16 mouse cellular contexts compared by ENCODE assay signal in the genomic region with DNA sequence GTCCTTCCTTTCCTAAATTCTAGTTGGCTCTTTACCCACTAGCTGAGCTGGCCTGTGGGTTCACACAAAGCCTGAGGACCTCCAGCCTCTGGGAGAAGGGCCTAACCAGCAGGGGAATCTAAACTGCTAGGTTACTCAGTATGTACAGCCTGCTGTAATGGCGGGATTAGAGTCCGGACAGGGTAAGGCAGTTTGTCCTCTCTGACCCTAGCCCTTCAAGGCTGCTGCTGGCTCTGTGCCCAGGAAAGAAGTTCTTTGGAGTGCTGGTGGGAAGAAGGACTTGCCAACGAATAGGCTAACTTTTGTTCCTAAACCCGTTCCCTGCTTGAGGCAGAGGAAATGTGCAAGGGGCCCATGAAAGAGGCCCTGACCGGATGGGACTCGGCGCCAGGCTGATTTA. TPM values are rescaled to one million over a fixed set of nuclear protein-coding genes. Genes with fewer than 3 reads are reported as not detected.
A peak's percentile ranks its signal among the peaks of the same experiment; 100 is the strongest.
DNase-seq lines count a peak whose midpoint lies in the region; ATAC-seq lines count a peak whose summit lies in the region.
"Had no signal": no experiment of that assay in that cellular context is flagged by ENCODE, and none has a peak within 500 bp of the region (broad histone marks: within the 10 kb centered on the region; RNA-seq: fewer than 3 reads in every experiment).

No protein-coding gene starts in this region.

- no peak overlapping the region for H3K4me3 ChIP-seq in forebrain, embryonic 10.5 days
- no peak overlapping the region for H3K4me3 ChIP-seq in forebrain, embryonic 11.5 days (ENCODE audit: low read depth, low read length)
- H3K4me3 ChIP-seq in kidney, embryonic 15.5 days (replicated peaks): no peak overlapping the region
- H3K4me3 ChIP-seq in neural tube, embryonic 11.5 days (ENCODE audit: low read depth, low read length): no peak overlapping the region
- no peak overlapping the region for H3K4me3 ChIP-seq in midbrain, embryonic 16.5 days (ENCODE audit: low read depth, low read length)
- H3K4me3 ChIP-seq: heart, embryonic 12.5 days; liver, embryonic 12.5 days had no signal

- H3K9me3 ChIP-seq in forebrain, embryonic 10.5 days: no peaks in the 10 kb centered on the region
- no peaks in the 10 kb centered on the region for H3K9me3 ChIP-seq in forebrain, embryonic 11.5 days (ENCODE audit: control insufficient read depth, low read length)
- H3K9me3 ChIP-seq in kidney, embryonic 15.5 days (replicated peaks): no peaks in the 10 kb centered on the region
- H3K9me3 ChIP-seq in neural tube, embryonic 11.5 days (ENCODE audit: control insufficient read depth, low read length): no peaks in the 10 kb centered on the region
- no peaks in the 10 kb centered on the region for H3K9me3 ChIP-seq in midbrain, embryonic 16.5 days (replicated peaks; ENCODE audit: control insufficient read depth, low read length, poor library complexity, severe bottlenecking)
- H3K9me3 ChIP-seq: G1E; heart, embryonic 12.5 days; liver, embryonic 12.5 days had no signal

- H3K27ac ChIP-seq in forebrain, embryonic 10.5 days: no peak overlapping the region
- no peak overlapping the region for H3K27ac ChIP-seq in forebrain, embryonic 11.5 days (ENCODE audit: low read depth, low read length)
- peak overlapping the region; percentile 89 for H3K27ac ChIP-seq in kidney, embryonic 15.5 days
- H3K27ac ChIP-seq in neural tube, embryonic 11.5 days (ENCODE audit: low read depth, low read length): peak overlapping the region; percentile 79
- no peak overlapping the region for H3K27ac ChIP-seq in midbrain, embryonic 16.5 days (ENCODE audit: low read length)
- H3K27ac ChIP-seq: liver, embryonic 12.5 days; stomach, postnatal 0 days had no signal

- peak; percentile 19 for DNase-seq in forebrain, embryonic 10.5 days (ENCODE audit: extremely low spot score, low spot score)
- DNase-seq in forebrain, embryonic 11.5 days (ENCODE audit: low spot score): no peak
- peak; percentile 89 to 90 for DNase-seq in adrenal gland, postnatal 36 days
- peak; percentile 48 for DNase-seq in neural tube, embryonic 11.5 days (ENCODE audit: low spot score)
- DNase-seq in Muller cell, postnatal 12 days (ENCODE audit: inconsistent ontology term): no peak
- DNase-seq in cerebellum, adult 9-11 months: no peak
- DNase-seq: cerebellum, adult 18-20 months; layer of hippocampus, postnatal 36 days had no signal

- H3K4me1 ChIP-seq in forebrain, embryonic 10.5 days: peaks cover 3% of the 10 kb centered on the region; the same call in 1 of the 2 replicates
- H3K4me1 ChIP-seq in forebrain, embryonic 11.5 days (replicated peaks; ENCODE audit: control insufficient read depth, insufficient read depth, low read length): no peaks in the 10 kb centered on the region
- peaks cover 92% of the 10 kb centered on the region for H3K4me1 ChIP-seq in kidney, embryonic 15.5 days
- H3K4me1 ChIP-seq in neural tube, embryonic 11.5 days (ENCODE audit: control insufficient read depth, insufficient read depth, low read length): peaks cover 44% of the 10 kb centered on the region
- H3K4me1 ChIP-seq in midbrain, embryonic 16.5 days (ENCODE audit: control insufficient read depth, insufficient read depth, low read length): no peaks in the 10 kb centered on the region

- no peak overlapping the region for H3K9ac ChIP-seq in forebrain, embryonic 11.5 days (ENCODE audit: low read length)
- no peak overlapping the region for H3K9ac ChIP-seq in kidney, embryonic 15.5 days
- peak overlapping the region; percentile 33; the same call in 1 of the 2 replicates for H3K9ac ChIP-seq in neural tube, embryonic 11.5 days (ENCODE audit: low read length)
- no peak overlapping the region for H3K9ac ChIP-seq in midbrain, embryonic 16.5 days (ENCODE audit: low read depth, low read length)
- H3K9ac ChIP-seq: heart, embryonic 12.5 days; liver, embryonic 12.5 days had no signal

- H3K4me2 ChIP-seq in forebrain, embryonic 11.5 days (ENCODE audit: low read depth, low read length, severe bottlenecking): no peak overlapping the region
- H3K4me2 ChIP-seq in kidney, embryonic 15.5 days: peak overlapping the region; percentile 5; the same call in 1 of the 2 replicates
- H3K4me2 ChIP-seq in neural tube, embryonic 11.5 days (ENCODE audit: low read depth): peak overlapping the region; percentile 45
- no peak overlapping the region for H3K4me2 ChIP-seq in midbrain, embryonic 16.5 days (ENCODE audit: low read length)
- H3K4me2 ChIP-seq: heart, embryonic 12.5 days; liver, embryonic 12.5 days had no signal

- no peak for ATAC-seq in forebrain, embryonic 11.5 days (replicated peaks; ENCODE audit: low FRiP score)
- ATAC-seq in kidney, embryonic 15.5 days (replicated peaks; ENCODE audit: low FRiP score): no peak
- no peak for ATAC-seq in neural tube, embryonic 11.5 days (ENCODE audit: insufficient read depth, low FRiP score, low TSS enrichment)
- ATAC-seq in midbrain, embryonic 16.5 days: no peak
- ATAC-seq: hindbrain, embryonic 16.5 days; liver, embryonic 12.5 days had no signal

- 2% methylated on average over 7 of the region's 7 CpGs for WGBS in forebrain, embryonic 10.5 days
- WGBS in forebrain, embryonic 11.5 days: 2% methylated on average over 7 of the region's 7 CpGs
- WGBS in kidney, embryonic 15.5 days: 15% methylated on average over 7 of the region's 7 CpGs
- 8% methylated on average over 7 of the region's 7 CpGs for WGBS in neural tube, embryonic 11.5 days
- WGBS in midbrain, embryonic 16.5 days: 5% methylated on average over 7 of the region's 7 CpGs

- peaks cover 100% of the 10 kb centered on the region for H3K27me3 ChIP-seq in forebrain, embryonic 10.5 days (ENCODE audit: poor library complexity, severe bottlenecking)
- peaks cover 96% of the 10 kb centered on the region for H3K27me3 ChIP-seq in forebrain, embryonic 11.5 days (ENCODE audit: control insufficient read depth, insufficient read depth, low read length)
- H3K27me3 ChIP-seq in kidney, embryonic 15.5 days: peaks cover 16% of the 10 kb centered on the region; the same call in 1 of the 2 replicates
- H3K27me3 ChIP-seq in neural tube, embryonic 11.5 days (ENCODE audit: control insufficient read depth, insufficient read depth, low read length): peaks cover 13% of the 10 kb centered on the region
- peaks cover 91% of the 10 kb centered on the region for H3K27me3 ChIP-seq in midbrain, embryonic 16.5 days (ENCODE audit: control insufficient read depth, insufficient read depth, low read depth, low read length)

- no peaks in the 10 kb centered on the region for H3K36me3 ChIP-seq in forebrain, embryonic 10.5 days (replicated peaks)
- H3K36me3 ChIP-seq in forebrain, embryonic 11.5 days (ENCODE audit: control insufficient read depth, insufficient read depth, low read length): no peaks in the 10 kb centered on the region
- H3K36me3 ChIP-seq in kidney, embryonic 15.5 days: peaks cover 37% of the 10 kb centered on the region
- no peaks in the 10 kb centered on the region for H3K36me3 ChIP-seq in neural tube, embryonic 11.5 days (ENCODE audit: control insufficient read depth, insufficient read depth, low read length)
- no peaks in the 10 kb centered on the region for H3K36me3 ChIP-seq in midbrain, embryonic 16.5 days (ENCODE audit: control insufficient read depth, insufficient read depth, low read length)
- H3K36me3 ChIP-seq: G1E; heart, embryonic 12.5 days; liver, embryonic 12.5 days had no signal

RNA-seq across cellular contexts. Expression of a gene that starts 5.3 kb away (rescaled TPM):
- polyA plus RNA-seq in forebrain, embryonic 10.5 days (2016; fragmentation: Nextera tagmentation; extraction: Ambion mirVana): not detected in 2 replicates
- polyA plus RNA-seq in forebrain, embryonic 11.5 days (2014; fragmentation: Nextera tagmentation; extraction: Ambion mirVana): not detected in 2 replicates
- 100 to 1,000 TPM; 225 to 357 TPM for total RNA-seq in adrenal gland, postnatal 36 days (2021)
- 22.3 and 27.2 TPM in 2 replicates for polyA plus RNA-seq in kidney, embryonic 15.5 days (2015; fragmentation: Nextera tagmentation; extraction: Ambion mirVana)
- 60.7 and 67.9 TPM in 2 replicates for polyA plus RNA-seq in neural tube, embryonic 11.5 days (2014; fragmentation: Nextera tagmentation; extraction: Ambion mirVana)
- not detected in 2 replicates for polyA plus RNA-seq in midbrain, embryonic 16.5 days (2015; fragmentation: Nextera tagmentation; extraction: Ambion mirVana)
- total RNA-seq: G1E; layer of hippocampus, postnatal 36 days had no signal
- polyA plus RNA-seq: frontal cortex, adult 2 months; G1E; liver, embryonic 12.5 days had no signal

RNA-seq across cellular contexts. Expression of a gene that starts 15.8 kb away (rescaled TPM):
- not detected in 2 replicates for polyA plus RNA-seq in forebrain, embryonic 10.5 days (2016; fragmentation: Nextera tagmentation; extraction: Ambion mirVana)
- polyA plus RNA-seq in forebrain, embryonic 11.5 days (2014; fragmentation: Nextera tagmentation; extraction: Ambion mirVana): not detected in 2 replicates
- 10 to 100 TPM; 59.4 to 80.5 TPM for total RNA-seq in adrenal gland, postnatal 36 days (2021)
- polyA plus RNA-seq in kidney, embryonic 15.5 days (2015; fragmentation: Nextera tagmentation; extraction: Ambion mirVana): 8.9 and 9.8 TPM in 2 replicates
- polyA plus RNA-seq in neural tube, embryonic 11.5 days (2014; fragmentation: Nextera tagmentation; extraction: Ambion mirVana): 27.9 and 28.2 TPM in 2 replicates
- not detected in 2 replicates for polyA plus RNA-seq in midbrain, embryonic 16.5 days (2015; fragmentation: Nextera tagmentation; extraction: Ambion mirVana)
- total RNA-seq: layer of hippocampus, postnatal 36 days had no signal
- polyA plus RNA-seq: frontal cortex, adult 2 months; heart, embryonic 12.5 days; liver, embryonic 12.5 days had no signal

RNA-seq across cellular contexts. Expression of a gene that starts 20.5 kb away (rescaled TPM):
- not detected in 2 replicates for polyA plus RNA-seq in forebrain, embryonic 10.5 days (2016; fragmentation: Nextera tagmentation; extraction: Ambion mirVana)
- polyA plus RNA-seq in forebrain, embryonic 11.5 days (2014; fragmentation: Nextera tagmentation; extraction: Ambion mirVana): 0.21 TPM in 1 of 2 replicates, not detected in the other
- 10 to 100 TPM; 35.5 to 49.8 TPM for total RNA-seq in adrenal gland, postnatal 36 days (2021)
- polyA plus RNA-seq in kidney, embryonic 15.5 days (2015; fragmentation: Nextera tagmentation; extraction: Ambion mirVana): 58.5 and 62.7 TPM in 2 replicates
- polyA plus RNA-seq in neural tube, embryonic 11.5 days (2014; fragmentation: Nextera tagmentation; extraction: Ambion mirVana): 65.5 and 65.9 TPM in 2 replicates
- not detected in 2 replicates for polyA plus RNA-seq in midbrain, embryonic 16.5 days (2015; fragmentation: Nextera tagmentation; extraction: Ambion mirVana)
- total RNA-seq: G1E; layer of hippocampus, postnatal 36 days had no signal
- polyA plus RNA-seq: frontal cortex, adult 2 months; G1E had no signal

RNA-seq across cellular contexts. Expression of a gene that starts 26.3 kb away (rescaled TPM):
- polyA plus RNA-seq in forebrain, embryonic 10.5 days (2016; fragmentation: Nextera tagmentation; extraction: Ambion mirVana): not detected in 2 replicates
- not detected in 2 replicates for polyA plus RNA-seq in forebrain, embryonic 11.5 days (2014; fragmentation: Nextera tagmentation; extraction: Ambion mirVana)
- total RNA-seq in adrenal gland, postnatal 36 days (2021): 10 to 100 TPM; 43.9 to 62.2 TPM
- 47.1 and 49.1 TPM in 2 replicates for polyA plus RNA-seq in kidney, embryonic 15.5 days (2015; fragmentation: Nextera tagmentation; extraction: Ambion mirVana)
- polyA plus RNA-seq in neural tube, embryonic 11.5 days (2014; fragmentation: Nextera tagmentation; extraction: Ambion mirVana): 81.4 and 87.2 TPM in 2 replicates
- not detected in 2 replicates for polyA plus RNA-seq in midbrain, embryonic 16.5 days (2015; fragmentation: Nextera tagmentation; extraction: Ambion mirVana)
- total RNA-seq: G1E; layer of hippocampus, postnatal 36 days had no signal
- polyA plus RNA-seq: frontal cortex, adult 2 months; heart, embryonic 12.5 days had no signal

RNA-seq across cellular contexts. Expression of a gene that starts 37.2 kb away (rescaled TPM):
- polyA plus RNA-seq in forebrain, embryonic 10.5 days (2016; fragmentation: Nextera tagmentation; extraction: Ambion mirVana): not detected in 2 replicates
- polyA plus RNA-seq in forebrain, embryonic 11.5 days (2014; fragmentation: Nextera tagmentation; extraction: Ambion mirVana): 0.21 TPM in 1 of 2 replicates, not detected in the other
- total RNA-seq in adrenal gland, postnatal 36 days (2021): 10 to 100 TPM; 16.1 to 27.0 TPM
- polyA plus RNA-seq in kidney, embryonic 15.5 days (2015; fragmentation: Nextera tagmentation; extraction: Ambion mirVana): 18.8 and 20.2 TPM in 2 replicates
- polyA plus RNA-seq in neural tube, embryonic 11.5 days (2014; fragmentation: Nextera tagmentation; extraction: Ambion mirVana): 49.0 and 49.1 TPM in 2 replicates
- polyA plus RNA-seq in midbrain, embryonic 16.5 days (2015; fragmentation: Nextera tagmentation; extraction: Ambion mirVana): 0.14 TPM in 1 of 2 replicates, not detected in the other
- total RNA-seq: layer of hippocampus, postnatal 36 days had no signal
- polyA plus RNA-seq: frontal cortex, adult 2 months had no signal

Comparison
In these comparisons a context has a peak if more than half of its experiments do, and no peak if none do; other contexts are left out.
1. DNase-seq: peak in forebrain, embryonic 10.5 days (single experiment), adrenal gland, postnatal 36 days (2 of 2) and neural tube, embryonic 11.5 days (single experiment); none in forebrain, embryonic 11.5 days (single experiment), Muller cell, postnatal 12 days (single experiment) and cerebellum, adult 9-11 months (single experiment).
2. H3K27ac ChIP-seq: peak in kidney, embryonic 15.5 days (single experiment) and neural tube, embryonic 11.5 days (single experiment); none in forebrain, embryonic 10.5 days (single experiment), forebrain, embryonic 11.5 days (single experiment) and midbrain, embryonic 16.5 days (single experiment).
3. H3K4me2 ChIP-seq: peak in kidney, embryonic 15.5 days (single experiment) and neural tube, embryonic 11.5 days (single experiment); none in forebrain, embryonic 11.5 days (single experiment) and midbrain, embryonic 16.5 days (single experiment).
4. RNA of a gene that starts 5.3 kb away (polyA plus RNA-seq): 60.7 to 67.9 TPM in neural tube, embryonic 11.5 days and 22.3 to 27.2 TPM in kidney, embryonic 15.5 days; not detected in forebrain, embryonic 10.5 days, not detected in forebrain, embryonic 11.5 days and not detected in midbrain, embryonic 16.5 days; every median in the first group is over 10 times any median in the second.
5. RNA of a gene that starts 20.5 kb away (polyA plus RNA-seq): 65.5 to 65.9 TPM in neural tube, embryonic 11.5 days and 58.5 to 62.7 TPM in kidney, embryonic 15.5 days; not detected in forebrain, embryonic 10.5 days, 0.21 TPM in forebrain, embryonic 11.5 days and not detected in midbrain, embryonic 16.5 days; every median in the first group is over 10 times any median in the second.